Mouse (Mus musculus): ENCODE results near the gene Zfp654. TPM values are rescaled to one million over a fixed set of nuclear protein-coding genes. Genes with fewer than 3 reads are reported as not detected.

The Zfp654 gene
- polyA plus RNA-seq, 1 experiment, result 8.4 TPM

- DNase-seq (ENCODE audit: low spot score), result no peak
Measured at GRCm38 (mm10) chr16:64852891-64853290, 1.4 kb upstream of the Zfp654 start.

- peak; percentile 59 for DNase-seq (ENCODE audit: low spot score)
Measured at GRCm38 (mm10) chr16:64852441-64852871, 1.0 kb upstream of the Zfp654 start.

DNA sequence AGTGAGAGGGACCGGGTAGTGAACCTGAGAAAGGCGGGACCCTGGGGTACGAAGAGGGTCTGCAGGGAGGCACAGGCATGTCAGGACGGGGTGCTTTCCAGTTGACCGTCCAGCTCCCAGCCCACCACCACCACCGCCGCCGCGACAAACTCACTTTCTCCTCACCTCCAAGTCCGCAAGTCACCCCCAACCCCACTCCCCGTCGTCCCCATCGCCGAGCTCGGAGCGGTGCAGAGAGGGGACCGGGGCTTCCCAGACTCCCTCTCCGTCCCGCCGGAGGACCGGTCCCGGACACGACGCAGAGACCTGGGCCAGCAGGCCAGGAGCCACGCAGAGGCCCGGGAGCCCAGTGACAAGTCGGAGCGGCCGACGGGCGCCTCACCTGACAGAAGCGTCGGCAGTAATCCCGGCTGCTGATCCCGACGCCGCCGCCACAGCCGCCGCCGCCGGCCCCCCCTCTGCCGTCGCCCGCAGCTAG lies 328 bp downstream of the Zfp654 start:
- DNase-seq (ENCODE audit: low spot score), result no peak

DNA sequence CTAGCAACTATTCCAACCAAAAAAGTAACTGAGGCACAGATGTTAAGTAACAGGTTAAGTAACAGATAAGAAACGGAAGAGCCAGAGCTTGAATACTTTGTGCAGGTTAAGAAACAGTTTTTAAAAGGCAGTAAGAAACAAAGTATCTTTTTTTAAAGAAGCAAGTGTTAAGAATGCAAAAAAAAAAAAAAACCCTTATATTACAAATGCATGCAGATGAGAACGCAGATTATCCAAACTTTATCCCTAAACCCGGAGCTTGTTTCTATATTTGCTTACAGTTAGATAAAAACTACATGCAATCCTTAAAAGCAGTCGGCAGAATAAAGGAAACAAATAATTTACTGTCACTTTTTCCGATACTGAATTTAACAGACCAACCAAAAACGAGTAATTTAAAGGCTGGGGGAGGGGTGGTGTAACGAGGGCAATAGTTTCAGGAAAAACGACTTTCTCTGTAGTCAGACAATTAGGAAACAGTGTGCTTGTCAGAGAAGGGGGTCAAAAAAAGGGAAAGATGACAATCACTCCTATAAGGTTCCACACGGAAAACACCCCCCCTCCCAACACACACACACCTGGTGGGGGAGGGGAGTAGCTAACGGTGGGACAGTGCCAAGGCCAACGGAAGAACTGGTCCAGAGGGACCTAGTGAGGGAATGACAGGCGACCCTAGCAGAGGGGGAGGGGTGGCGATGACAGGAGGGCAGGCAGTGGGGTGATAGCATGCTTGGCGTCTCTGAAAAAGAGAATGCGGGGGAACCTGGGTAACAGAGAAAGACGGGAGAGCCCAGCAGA lies 966 bp downstream of the Zfp654 start:
- DNase-seq (ENCODE audit: low spot score), result peak; percentile 26

DNA sequence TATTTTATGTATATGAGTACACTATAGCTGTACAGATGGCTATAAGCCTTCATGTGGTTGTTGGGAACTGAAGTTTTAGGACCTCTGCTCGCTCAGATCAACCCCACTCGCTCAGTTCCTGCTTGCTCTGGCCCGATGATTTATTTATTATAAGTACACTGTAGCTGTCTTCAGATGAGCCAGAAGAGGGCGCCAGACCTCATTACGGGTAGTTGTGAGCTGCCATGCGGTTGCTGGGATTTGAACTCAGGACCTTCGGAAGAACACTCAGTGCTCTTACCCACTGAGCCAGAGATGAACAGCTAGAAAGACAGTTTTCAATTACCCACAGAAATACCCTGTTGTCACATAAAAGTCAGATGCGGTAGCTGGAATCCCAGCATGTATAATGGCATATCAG lies 5.5 kb downstream of the Zfp654 start:
- DNase-seq (ENCODE audit: low spot score), result no peak

DNA sequence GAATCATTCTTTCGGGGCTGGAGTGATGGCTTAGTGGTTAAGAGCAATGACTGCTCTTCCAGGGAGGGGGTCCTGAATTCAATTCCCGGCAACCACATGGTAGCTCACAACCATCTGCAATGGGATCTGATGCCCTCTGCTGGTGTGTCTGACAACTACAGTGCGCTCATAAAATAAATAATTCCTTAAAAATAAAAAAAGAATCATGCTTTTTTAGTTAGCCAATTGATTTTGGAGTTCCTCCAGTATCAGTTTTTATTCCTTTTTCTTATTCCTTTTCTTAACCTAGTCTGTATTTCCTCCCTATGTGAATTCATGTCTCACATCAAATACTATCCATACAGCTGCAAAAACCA lies 9.1 kb downstream of the Zfp654 start:
- DNase-seq (ENCODE audit: low spot score), result no peak

DNA sequence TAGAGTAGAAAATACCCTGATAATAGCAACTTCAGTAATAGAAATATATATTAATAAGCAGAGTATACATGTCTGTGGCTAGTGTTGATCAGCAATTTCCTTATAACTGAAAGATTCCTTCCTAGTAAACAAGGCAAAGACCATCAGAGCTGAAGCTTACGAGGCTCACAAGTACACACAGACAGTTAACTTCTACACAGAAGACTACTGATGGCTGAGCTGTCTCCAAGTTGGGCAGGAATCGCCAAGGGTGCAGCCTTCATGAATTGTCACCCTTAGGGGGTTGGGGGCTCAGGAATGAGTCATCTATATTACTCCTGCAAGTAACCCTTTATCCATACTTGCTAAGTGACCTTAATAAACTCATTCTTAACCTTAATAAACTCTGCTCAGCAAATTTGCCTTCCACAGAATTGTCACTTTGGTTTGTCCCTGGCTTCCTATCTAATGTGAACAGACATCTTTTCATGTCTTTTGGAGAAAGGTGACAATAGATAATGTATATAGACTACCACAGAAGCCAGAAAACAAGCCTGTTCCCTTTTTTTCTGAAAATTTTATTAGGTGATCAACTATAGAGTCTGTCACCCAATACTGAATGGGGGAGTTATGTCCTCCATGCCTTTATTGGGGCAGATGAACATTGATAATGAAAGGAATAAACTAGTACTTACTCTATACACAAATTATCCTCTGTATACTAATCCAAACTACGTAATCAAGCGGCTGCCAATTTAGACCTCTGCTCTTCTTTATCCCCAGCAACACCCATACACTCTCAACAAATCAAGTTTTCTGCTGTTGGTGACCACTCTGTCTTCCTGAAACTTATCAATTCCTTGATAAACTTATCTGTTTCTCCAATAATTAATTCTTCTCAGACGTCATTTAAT lies 9.7 kb downstream of the Zfp654 start:
- DNase-seq (ENCODE audit: low spot score), result no peak

DNA sequence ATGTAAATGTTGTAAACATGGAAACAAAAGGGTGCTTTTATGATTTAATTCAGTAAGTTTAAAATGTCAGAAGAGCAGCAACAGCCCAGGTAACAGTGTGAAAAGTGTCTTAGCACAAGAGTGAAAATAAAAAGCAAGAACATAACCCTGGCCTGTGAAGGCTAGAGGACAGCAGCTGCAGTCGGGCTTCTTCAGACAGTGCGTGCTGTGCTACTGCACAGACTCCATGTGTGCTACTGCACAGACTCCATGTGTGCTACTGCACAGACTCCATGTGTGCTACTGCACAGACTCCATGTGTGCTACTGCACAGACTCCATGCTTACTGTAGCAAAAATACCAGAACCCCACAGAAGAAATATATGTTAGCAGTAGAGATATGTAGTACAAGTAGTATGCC lies 14.7 kb downstream of the Zfp654 start:
- no peak for DNase-seq (ENCODE audit: low spot score)

GRCm38 (mm10) chr16:64835996-64836545 lies 15.4 kb downstream of the Zfp654 start:
- no peak for DNase-seq (ENCODE audit: low spot score)

DNA sequence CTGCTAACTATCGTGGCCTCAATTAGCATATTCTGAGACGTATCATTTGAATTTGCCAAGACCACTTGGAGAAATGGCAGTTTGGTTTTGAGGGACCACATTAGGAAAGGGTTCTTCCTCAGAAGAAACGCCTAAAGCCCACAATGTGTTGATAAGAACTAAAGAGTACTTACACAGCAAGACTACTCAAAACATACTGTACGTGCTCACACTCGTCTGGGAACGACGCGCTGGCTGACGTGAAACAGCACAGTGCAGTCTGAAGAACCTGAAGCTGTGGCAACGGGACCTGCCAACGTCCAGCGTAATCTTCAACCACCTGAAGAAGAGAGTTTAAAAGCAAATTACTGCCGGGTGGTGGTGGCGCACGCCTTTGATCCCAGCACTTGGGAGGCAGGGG lies 21.2 kb downstream of the Zfp654 start:
- DNase-seq (ENCODE audit: low spot score), result no peak

DNA sequence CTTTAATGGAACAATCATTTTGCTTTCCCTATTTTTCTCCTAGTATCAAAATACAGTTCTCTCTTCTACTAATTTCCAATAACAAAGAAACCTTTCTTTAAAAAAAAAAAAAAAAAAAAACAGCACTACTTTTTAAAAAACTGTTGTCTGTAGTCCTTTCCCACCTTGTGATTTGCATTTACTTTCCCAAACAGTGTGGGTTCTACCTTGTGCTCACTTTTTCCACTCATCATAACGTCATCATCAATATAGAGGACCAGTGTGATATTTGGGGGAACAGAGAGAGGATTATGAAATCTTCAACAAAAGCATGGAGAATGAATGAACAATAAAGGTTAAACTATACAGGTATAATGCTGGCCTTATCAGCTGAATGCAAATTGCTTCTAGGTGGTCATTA lies 27.0 kb downstream of the Zfp654 start:
- no peak for DNase-seq (ENCODE audit: low spot score)

DNA sequence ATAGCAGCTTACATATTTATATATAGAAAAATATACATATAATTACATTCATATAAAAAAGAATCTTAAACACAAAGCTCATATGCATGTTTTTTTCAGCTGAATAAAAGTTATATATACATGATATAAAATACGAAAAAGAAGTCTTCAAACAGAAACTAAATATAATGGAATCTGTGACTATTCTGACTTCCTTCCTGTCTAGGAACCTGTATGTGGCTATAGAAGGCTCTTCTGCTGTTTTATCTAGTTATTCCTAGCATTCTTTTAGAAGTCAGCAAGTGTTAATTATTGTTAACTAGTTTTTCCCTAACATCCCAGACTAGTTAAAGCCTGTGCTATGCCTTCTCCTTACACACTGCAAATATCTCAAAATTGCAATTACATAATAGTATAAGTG lies 27.6 kb downstream of the Zfp654 start:
- no peak for DNase-seq (ENCODE audit: low spot score)

DNA sequence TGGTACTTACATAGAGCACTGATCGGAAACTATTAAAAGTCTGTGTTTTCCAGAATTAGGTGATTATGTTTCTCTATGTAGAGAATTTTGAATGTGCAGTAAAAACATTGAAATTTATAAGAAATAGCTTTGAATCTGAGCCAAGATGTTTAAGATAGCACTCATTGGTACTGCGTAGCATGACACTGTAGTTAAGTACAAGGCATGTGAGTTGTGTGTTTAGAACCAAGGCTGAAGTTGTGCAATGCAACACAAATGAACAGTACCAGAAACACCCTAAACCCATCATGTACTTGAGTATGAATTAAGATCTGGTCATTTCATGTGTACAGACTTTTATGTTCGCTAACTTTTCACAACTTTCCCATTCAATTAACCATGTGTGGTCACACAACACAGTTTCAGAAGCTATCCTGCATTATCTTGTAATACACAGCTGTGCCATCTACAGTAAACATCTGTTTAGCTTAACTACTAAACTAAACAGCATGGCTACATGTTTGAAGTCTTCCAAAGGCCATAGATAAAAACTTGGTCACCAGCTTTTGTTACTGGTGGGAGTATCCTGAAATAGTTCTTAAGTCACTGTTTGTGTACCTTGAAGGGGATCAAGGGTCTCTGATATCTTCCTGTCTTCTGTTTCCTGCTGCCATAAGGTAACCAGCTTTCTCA lies 34.2 kb downstream of the Zfp654 start:
- DNase-seq (ENCODE audit: low spot score), result no peak

DNA sequence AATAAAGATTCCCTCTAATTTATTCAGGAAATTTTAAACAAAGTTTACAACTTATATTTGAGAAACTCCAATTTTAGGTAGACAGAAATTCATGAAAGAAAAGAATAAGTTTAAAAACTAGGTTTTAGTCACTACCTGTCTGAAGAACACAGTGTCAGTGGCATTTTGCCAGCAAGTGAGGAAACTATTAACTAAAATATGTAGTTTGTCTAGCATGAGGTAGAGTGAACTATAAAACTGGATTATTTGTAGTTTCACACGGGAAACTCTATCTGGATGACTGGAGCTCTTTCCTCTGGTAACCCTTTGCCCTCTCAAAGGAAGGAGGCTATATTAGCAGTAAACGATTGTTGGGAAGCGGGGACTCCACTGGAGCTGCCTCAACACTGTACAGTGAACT lies 48.4 kb downstream of the Zfp654 start:
- DNase-seq (ENCODE audit: low spot score), result no peak

GRCm38 (mm10) chr16:64801638-64802037 lies 49.8 kb downstream of the Zfp654 start:
- no peak for DNase-seq (ENCODE audit: low spot score)

GRCm38 (mm10) chr16:64800393-64800792 lies 51.1 kb downstream of the Zfp654 start:
- DNase-seq (ENCODE audit: low spot score), result no peak

- DNase-seq (ENCODE audit: low spot score), result no peak
Measured at GRCm38 (mm10) chr16:64794802-64795201, 56.6 kb downstream of the Zfp654 start.

DNA sequence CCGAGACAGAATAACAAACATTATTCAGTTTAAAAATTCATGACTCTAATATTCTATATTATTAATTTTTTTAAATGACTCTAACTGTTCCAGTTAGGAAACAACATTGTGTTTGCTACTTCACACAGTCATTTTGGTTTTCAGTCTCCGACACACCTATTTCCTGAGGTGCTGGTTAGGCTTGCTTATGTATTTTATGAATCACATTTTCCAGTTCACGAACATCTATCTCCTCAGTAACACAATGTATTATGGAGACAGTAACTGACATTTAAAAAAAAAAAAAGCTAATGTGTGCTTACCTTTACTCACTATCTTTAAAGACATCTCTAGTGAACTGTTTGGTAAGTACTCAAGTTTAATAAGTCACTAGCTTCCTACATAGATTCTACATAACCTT lies 61.7 kb downstream of the Zfp654 start:
- no peak for DNase-seq (ENCODE audit: low spot score)

DNA sequence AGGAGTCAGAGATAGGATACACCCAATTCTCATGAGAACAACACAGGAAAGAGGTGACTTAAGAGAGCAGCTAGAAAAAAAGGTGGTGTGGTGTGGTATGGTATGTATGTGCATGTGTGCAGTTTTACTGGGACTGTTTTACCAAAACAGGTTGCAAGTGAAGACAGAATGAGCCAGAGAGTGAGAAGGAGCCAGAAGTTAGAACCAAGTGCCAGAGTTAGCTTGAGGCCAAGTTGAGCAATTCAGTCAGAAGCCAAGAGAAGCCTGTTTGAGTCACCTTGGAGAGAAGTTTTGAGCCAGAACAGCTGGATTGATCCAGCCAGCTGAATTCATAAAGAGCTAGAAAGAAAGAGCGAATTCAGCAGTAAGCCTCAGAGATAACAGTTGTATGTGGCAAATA lies 75.9 kb downstream of the Zfp654 start:
- DNase-seq (ENCODE audit: low spot score), result no peak

- DNase-seq (ENCODE audit: low spot score), result no peak
Measured at GRCm38 (mm10) chr16:64771431-64771818, 80.0 kb downstream of the Zfp654 start.

DNA sequence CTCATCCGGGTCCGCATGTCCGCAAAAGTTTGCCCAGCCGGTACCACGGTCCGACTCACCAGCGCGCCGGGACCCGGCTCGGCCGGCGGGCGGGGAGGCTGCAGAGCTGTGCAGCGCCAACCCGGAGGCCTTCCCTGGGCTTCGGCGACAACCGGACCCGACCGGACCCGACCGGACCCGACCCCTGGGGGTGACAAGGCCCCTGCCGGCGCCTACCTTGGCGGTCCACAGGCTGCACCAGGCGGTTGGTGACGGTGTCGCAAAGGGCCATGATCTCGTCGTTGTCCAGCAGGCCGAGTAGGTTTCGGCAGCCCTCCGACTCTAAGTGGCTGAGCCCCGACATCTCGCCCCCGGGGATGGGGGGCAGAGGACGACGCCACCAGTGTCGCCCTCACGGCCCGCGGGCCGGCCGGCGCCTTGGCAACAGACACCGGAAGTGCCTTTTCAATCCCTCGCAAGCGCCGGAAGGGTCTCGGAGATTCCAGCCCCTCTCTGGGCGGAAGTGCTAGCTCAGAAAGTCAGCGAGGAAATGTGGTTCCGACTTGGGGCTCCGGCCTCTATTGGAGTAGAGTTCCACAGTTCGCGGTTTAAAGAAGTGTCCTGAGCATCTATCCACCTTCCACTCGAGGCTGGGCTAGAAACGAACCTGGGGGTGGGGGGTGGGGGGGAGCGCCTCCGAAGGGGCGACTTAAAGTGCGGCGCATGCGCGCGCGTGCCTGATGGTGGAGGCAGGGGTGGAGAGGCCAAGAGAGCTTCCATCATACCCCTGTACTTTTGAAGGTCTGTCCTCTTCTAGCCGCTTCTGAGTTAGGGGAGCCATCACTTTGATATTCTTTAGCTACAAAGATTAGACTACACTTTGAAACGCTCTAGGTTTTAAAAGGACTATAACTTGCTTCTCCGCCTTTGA lies 80.7 kb downstream of the Zfp654 start, which contains the start of gene 4930453N24Rik:
TSS of gene 4930453N24Rik (minus strand) at position 641 of the 910 bp plus-strand sequence.
- DNase-seq (ENCODE audit: low spot score), result peak; percentile 78
